Mouse (Mus musculus) C2C12 (cell line): ENCODE results near the gene Dclre1c. TPM values are rescaled to one million over a fixed set of nuclear protein-coding genes. Genes with fewer than 3 reads are reported as not detected.

Experiments
- H3K27me3 ChIP-seq: one replicate; pipeline ENCODE4 v1.6.1; 2011; ENCODE audit not compliant: control insufficient read depth, insufficient read depth, insufficient read length
- H3K36me3 ChIP-seq: one replicate; pipeline ENCODE4 v1.6.1; 2011; ENCODE audit not compliant: control insufficient read depth, insufficient read depth
- H3K4me3 ChIP-seq: one replicate; pipeline ENCODE4 v1.5.1; 2011; ENCODE audit warnings: mild to moderate bottlenecking, control low read depth; ENCODE audit not compliant: poor library complexity, insufficient read depth, severe bottlenecking
- H3K79me2 ChIP-seq: one replicate; pipeline ENCODE4 v1.6.1; 2011; ENCODE audit not compliant: control insufficient read depth, insufficient read depth
- H3K79me3 ChIP-seq: one replicate; pipeline ENCODE4 v1.6.1; 2011; ENCODE audit warnings: low read depth, control low read depth
- H3ac ChIP-seq: one replicate; pipeline ENCODE3; 2011; ENCODE audit warnings: low read depth; ENCODE audit not compliant: control insufficient read depth, insufficient read length
- CEBPB ChIP-seq: IDR thresholded peaks from one replicate; pipeline ENCODE4 v1.6.1; 2011; ENCODE audit warnings: low read depth, mild to moderate bottlenecking, control low read depth, moderate library complexity
- CTCF ChIP-seq: IDR thresholded peaks from one replicate; pipeline ENCODE4 v1.5.1; 2011; ENCODE audit not compliant: control insufficient read depth, insufficient read depth, insufficient read length
- FOSL1 ChIP-seq: IDR thresholded peaks from one replicate; pipeline ENCODE4 v1.8.0; 2011; ENCODE audit warnings: mild to moderate bottlenecking, low read length; ENCODE audit not compliant: poor library complexity, insufficient read depth, severe bottlenecking
- MAX ChIP-seq: IDR thresholded peaks from one replicate; pipeline ENCODE4 v1.6.1; 2011; ENCODE audit warnings: mild to moderate bottlenecking, control low read depth
- MYOD1 ChIP-seq: IDR thresholded peaks from one replicate; pipeline ENCODE4 v1.6.1; 2011; ENCODE audit warnings: low read depth; ENCODE audit not compliant: control insufficient read depth, insufficient read length
- MYOG ChIP-seq: IDR thresholded peaks from one replicate; pipeline ENCODE4 v1.6.1; 2011; ENCODE audit not compliant: control insufficient read depth, insufficient read length; ENCODE audit errors: extremely low read depth
- USF1 ChIP-seq: IDR thresholded peaks from one replicate; pipeline ENCODE4 v1.6.1; 2011; ENCODE audit warnings: low read depth, mild to moderate bottlenecking, control low read depth, moderate library complexity
- polyA plus RNA-seq: library from polyadenylated mRNA; unstranded; fragments of >200 nt; fragmentation: generic; extraction: Trizol; gene quantifications from one replicate; pipeline ENCODE4 v1.2.1, GENCODE M21; 2012; ENCODE audit warnings: missing spikeins

Dclre1c gene
- polyA plus RNA-seq, 1 experiment, result 1.3 TPM

GRCm38 (mm10) chr2:3475746-3476251, 51.9 kb downstream of the Dclre1c start:
- peaks cover 6% of the 10 kb centered on the region for H3K36me3 ChIP-seq
- H3K4me3 ChIP-seq, result no peak overlapping the region
- peaks cover 29% of the 10 kb centered on the region for H3K79me3 ChIP-seq
- TF ChIP-seq USF1 (no peak), CTCF (no peak), CEBPB (no peak), MYOD1 (no peak), MAX (no peak), FOSL1 (no peak), MYOG (no peak)
- no peaks in the 10 kb centered on the region for H3K27me3 ChIP-seq
- peaks cover 38% of the 10 kb centered on the region for H3K79me2 ChIP-seq
- H3ac ChIP-seq, result no peak overlapping the region

GRCm38 (mm10) chr2:3480239-3480638, 56.3 kb downstream of the Dclre1c start:
- H3K4me3 ChIP-seq, result no peak overlapping the region
- H3K79me2 ChIP-seq, result no peaks in the 10 kb centered on the region
- TF ChIP-seq CTCF, result no peak
- H3K79me3 ChIP-seq, result no peaks in the 10 kb centered on the region
- H3K36me3 ChIP-seq, result no peaks in the 10 kb centered on the region
- H3ac ChIP-seq, result no peak overlapping the region
- no peaks in the 10 kb centered on the region for H3K27me3 ChIP-seq

GRCm38 (mm10) chr2:3489816-3490215, 65.9 kb downstream of the Dclre1c start:
- H3K4me3 ChIP-seq, result no peak overlapping the region
- no peaks in the 10 kb centered on the region for H3K27me3 ChIP-seq
- no peaks in the 10 kb centered on the region for H3K79me3 ChIP-seq
- TF ChIP-seq FOSL1 (no peak), USF1 (no peak), MYOG (no peak), CEBPB (no peak), CTCF (no peak)
- no peaks in the 10 kb centered on the region for H3K79me2 ChIP-seq
- H3K36me3 ChIP-seq, result peaks cover 52% of the 10 kb centered on the region
- H3ac ChIP-seq, result no peak overlapping the region

- Histone ChIP-seq H3K79me2 (no peaks in the 10 kb centered on the region), H3K36me3 (peaks cover 85% of the 10 kb centered on the region), H3K27me3 (no peaks in the 10 kb centered on the region), H3K79me3 (no peaks in the 10 kb centered on the region), H3K4me3 (no peak overlapping the region), H3ac (no peak overlapping the region)
- TF ChIP-seq CTCF, result no peak
Measured at GRCm38 (mm10) chr2:3493833-3494409, 70.0 kb downstream of the Dclre1c start.

GRCm38 (mm10) chr2:3499543-3499942, 75.6 kb downstream of the Dclre1c start:
- Histone ChIP-seq H3K79me2 (peaks cover 5% of the 10 kb centered on the region), H3K36me3 (peaks cover 81% of the 10 kb centered on the region), H3K27me3 (no peaks in the 10 kb centered on the region), H3K4me3 (no peak overlapping the region), H3K79me3 (peaks cover 1% of the 10 kb centered on the region), H3ac (no peak overlapping the region)
- no peak for TF ChIP-seq FOSL1
- no peak for TF ChIP-seq MYOG
- no peak for TF ChIP-seq CTCF
- no peak for TF ChIP-seq MAX
- TF ChIP-seq CEBPB, result no peak
- TF ChIP-seq MYOD1, result no peak
- no peak for TF ChIP-seq USF1

GRCm38 (mm10) chr2:3500886-3501285, 77.0 kb downstream of the Dclre1c start:
- H3K79me3 ChIP-seq, result peaks cover 7% of the 10 kb centered on the region
- TF ChIP-seq CEBPB, result no peak
- TF ChIP-seq MYOD1, result no peak
- no peak for TF ChIP-seq CTCF
- no peak for TF ChIP-seq MAX
- no peak for TF ChIP-seq MYOG
- no peak for TF ChIP-seq USF1
- no peak for TF ChIP-seq FOSL1

More at GRCm38 (mm10) chr2:3500886-3501285, 77.0 kb downstream of the Dclre1c start:
- Histone ChIP-seq H3K27me3 (no peaks in the 10 kb centered on the region), H3ac (no peak overlapping the region), H3K36me3 (peaks cover 81% of the 10 kb centered on the region), H3K79me2 (peaks cover 19% of the 10 kb centered on the region), H3K4me3 (no peak overlapping the region)
